Mouse (Mus musculus) intestine, postnatal 0 days (tissue): ENCODE results near the gene Thrap3. TPM values are rescaled to one million over a fixed set of nuclear protein-coding genes. Genes with fewer than 3 reads are reported as not detected.
A peak's percentile ranks its signal among the peaks of the same experiment; 100 is the strongest.

ENCODE experiments used
- ATAC-seq: fragments of 200-750 bp; cut with Nextera tagmentation; 2 replicates; pipeline ENCODE4 v1.8.0; 2017; ENCODE audit warnings: mild to moderate bottlenecking, moderate TSS enrichment, moderate library complexity
- H3K27ac ChIP-seq: fragments of 300-500 bp; sonication (generic); 2 replicates; pipeline ENCODE4 v1.5.1; 2014; ENCODE audit warnings: mild to moderate bottlenecking, low read depth, low read length, moderate library complexity
- H3K27me3 ChIP-seq: fragments of 300-500 bp; sonication (generic); replicated peaks from 2 replicates; pipeline ENCODE4 v1.6.1; 2014; ENCODE audit warnings: low read length, mixed read lengths; ENCODE audit not compliant: control insufficient read depth, insufficient read depth
- H3K36me3 ChIP-seq: fragments of 300-500 bp; sonication (generic); 2 replicates; pipeline ENCODE4 v1.6.1; 2014; ENCODE audit warnings: mild to moderate bottlenecking, moderate library complexity; ENCODE audit not compliant: control insufficient read depth, insufficient read depth
- H3K4me1 ChIP-seq: fragments of 300-500 bp; sonication (generic); replicated peaks from 2 replicates; pipeline ENCODE4 v1.6.1; 2014; ENCODE audit warnings: antibody characterized with exemption, low read length, mixed read lengths; ENCODE audit not compliant: control insufficient read depth, insufficient read depth
- H3K4me2 ChIP-seq: fragments of 300-500 bp; sonication (generic); replicated peaks from 2 replicates; pipeline ENCODE4 v1.6.1; 2014; ENCODE audit warnings: low read depth, mild to moderate bottlenecking, moderate library complexity
- H3K4me3 ChIP-seq: fragments of 300-500 bp; sonication (generic); 2 replicates; pipeline ENCODE4 v1.5.1; 2014; ENCODE audit warnings: low read depth, low read length
- H3K9ac ChIP-seq: fragments of 300-500 bp; sonication (generic); 2 replicates; pipeline ENCODE4 v1.6.1; 2014; ENCODE audit warnings: mild to moderate bottlenecking, low read depth, low read length
- H3K9me3 ChIP-seq: fragments of 300-500 bp; sonication (generic); 2 replicates; pipeline ENCODE4 v1.6.1; 2016; ENCODE audit warnings: mixed run types; ENCODE audit not compliant: control insufficient read depth
- CTCF ChIP-seq: sonication (generic); IDR thresholded peaks from 2 replicates; pipeline ENCODE4 v1.5.1; 2016; ENCODE audit warnings: low read depth, mild to moderate bottlenecking, control low read depth, antibody characterized with exemption, moderate library complexity
- WGBS: fragments of 180-500 bp; shearing (Covaris S2); extraction: QIAGEN DNeasy Blood & Tissue Kit; methylation state at CpG from one replicate; pipeline ENCODE4 v1.1.7; 2014; 5-methylcytosine and 5-hydroxymethylcytosine counted together
- polyA plus RNA-seq: library from polyadenylated mRNA; unstranded; fragments of >200 nt; fragmentation: Nextera tagmentation; extraction: Ambion mirVana; gene quantifications from 2 replicates; pipeline ENCODE4 v1.2.1, GENCODE M21; 2015

Gene Thrap3
- polyA plus RNA-seq, 1 experiment from 2014 or later, result 56.7 TPM

DNA sequence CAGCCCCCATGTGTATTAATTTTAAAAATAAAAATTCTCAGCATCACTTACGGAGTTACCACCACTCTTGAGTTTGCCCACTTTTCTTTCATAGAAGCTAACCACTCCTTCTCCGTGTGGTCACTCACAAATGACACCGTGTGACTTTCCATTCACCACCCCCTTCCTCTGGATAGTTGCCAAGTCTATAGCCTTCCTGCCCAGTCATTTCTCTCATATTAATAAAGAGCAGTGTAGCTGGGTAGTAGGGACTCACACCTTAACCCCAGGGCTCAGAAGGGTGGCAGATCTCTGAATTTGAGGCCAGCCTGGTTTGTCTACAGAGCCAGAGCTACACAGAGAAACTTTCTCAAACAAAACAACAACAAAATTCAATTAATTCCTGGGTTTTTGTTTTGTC lies 5.1 kb downstream of the Thrap3 start:
- 43% methylated on average over 3 of the region's 3 CpGs for WGBS

DNA sequence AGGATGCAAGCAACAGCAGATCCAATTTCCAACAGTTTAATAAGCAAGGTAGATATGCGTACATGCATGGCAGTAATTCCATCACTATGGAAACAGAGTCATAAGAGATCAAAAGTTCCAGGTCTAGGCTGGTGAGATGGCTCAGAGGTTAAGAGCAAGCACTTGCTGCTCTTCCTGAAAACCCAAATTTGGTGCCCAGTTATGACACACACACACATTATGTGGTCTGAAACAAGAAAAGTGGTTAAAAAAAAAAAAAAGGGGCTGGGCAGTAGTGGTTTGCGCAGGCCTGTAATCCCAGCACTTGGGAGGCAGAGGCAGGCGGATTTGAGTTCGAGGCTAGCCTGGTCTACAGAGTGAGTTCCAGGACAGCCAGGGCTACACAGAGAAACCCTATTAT lies 7.6 kb downstream of the Thrap3 start:
- no peak for ATAC-seq
- no peak overlapping the region for H3K27ac ChIP-seq
- no peak overlapping the region for H3K9ac ChIP-seq
- H3K4me2 ChIP-seq, result no peak overlapping the region
- no peaks in the 10 kb centered on the region for H3K27me3 ChIP-seq
- 84% methylated on average over 4 of the region's 4 CpGs for WGBS
- H3K9me3 ChIP-seq, result no peaks in the 10 kb centered on the region
- H3K36me3 ChIP-seq, result peaks cover 18% of the 10 kb centered on the region
- peaks cover 1% of the 10 kb centered on the region; the same call in 1 of the 2 replicates for H3K4me1 ChIP-seq
- no peak overlapping the region for H3K4me3 ChIP-seq
- no peak for TF ChIP-seq CTCF

More for the DNA sequence above, 5.1 kb downstream of the Thrap3 start:
- H3K27me3 ChIP-seq, result no peaks in the 10 kb centered on the region
- 0 out of 2 replicates have a peak overlapping the region, but pooled peaks have one; percentile 3 for H3K4me2 ChIP-seq
- no peak for TF ChIP-seq CTCF
- H3K9me3 ChIP-seq, result no peaks in the 10 kb centered on the region
- peaks cover 21% of the 10 kb centered on the region for H3K36me3 ChIP-seq
- H3K27ac ChIP-seq, result no peak overlapping the region
- no peak for ATAC-seq
- H3K4me3 ChIP-seq, result no peak overlapping the region
- peaks cover 7% of the 10 kb centered on the region for H3K4me1 ChIP-seq
- H3K9ac ChIP-seq, result no peak overlapping the region

DNA sequence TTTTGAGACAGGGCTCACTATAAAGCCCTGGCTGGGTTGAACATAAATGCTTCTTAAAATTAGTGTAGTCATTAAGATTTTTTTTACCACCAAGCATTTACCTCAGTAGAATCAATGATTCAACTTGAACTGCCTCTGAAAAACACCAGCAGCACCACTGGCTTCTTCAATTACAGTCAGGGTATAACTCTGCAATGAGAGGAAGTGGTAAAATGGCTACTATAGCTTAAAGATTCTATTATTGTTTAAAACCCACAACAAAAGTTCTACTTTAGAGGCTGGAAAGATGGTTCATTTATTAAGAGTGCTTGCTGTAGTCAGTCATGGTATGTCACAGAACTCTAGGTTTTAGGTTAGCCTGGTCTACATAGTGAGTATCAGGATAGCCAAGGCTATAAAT lies 8.3 kb downstream of the Thrap3 start:
- Histone ChIP-seq H3K4me3 (no peak overlapping the region), H3K27me3 (no peaks in the 10 kb centered on the region), H3K27ac (no peak overlapping the region), H3K9ac (no peak overlapping the region), H3K9me3 (no peaks in the 10 kb centered on the region), H3K4me1 (no peaks in the 10 kb centered on the region), H3K36me3 (peaks cover 23% of the 10 kb centered on the region), H3K4me2 (no peak overlapping the region)
- no peak for ATAC-seq
- no peak for TF ChIP-seq CTCF

DNA sequence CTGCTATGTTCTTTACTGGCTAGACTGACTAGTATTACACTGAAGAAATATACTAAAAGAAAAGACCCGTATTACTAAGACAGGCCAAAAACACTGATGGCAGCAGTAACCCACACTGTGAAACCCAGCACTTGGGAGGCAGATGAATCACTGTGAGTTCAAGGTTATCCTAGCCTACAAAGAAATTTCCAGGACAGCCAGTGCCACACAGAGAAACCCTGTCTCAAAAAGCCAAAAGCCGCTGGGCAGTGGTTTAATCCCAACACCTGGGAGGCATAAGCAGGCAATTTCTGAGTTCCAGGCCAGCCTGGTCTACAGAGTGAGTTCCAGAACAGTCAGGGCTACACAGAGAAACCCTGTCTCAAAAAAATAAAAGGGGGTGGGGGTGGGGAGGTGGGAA lies 11.9 kb downstream of the Thrap3 start:
- no peak for TF ChIP-seq CTCF
- H3K27me3 ChIP-seq, result no peaks in the 10 kb centered on the region
- no peak overlapping the region for H3K4me2 ChIP-seq
- no peaks in the 10 kb centered on the region for H3K9me3 ChIP-seq
- H3K36me3 ChIP-seq, result peaks cover 32% of the 10 kb centered on the region
- H3K4me1 ChIP-seq, result no peaks in the 10 kb centered on the region
- H3K4me3 ChIP-seq, result no peak overlapping the region
- no peak for ATAC-seq
- H3K27ac ChIP-seq, result no peak overlapping the region
- WGBS, result 92% methylated on average over 2 of the region's 2 CpGs
- H3K9ac ChIP-seq, result no peak overlapping the region

DNA sequence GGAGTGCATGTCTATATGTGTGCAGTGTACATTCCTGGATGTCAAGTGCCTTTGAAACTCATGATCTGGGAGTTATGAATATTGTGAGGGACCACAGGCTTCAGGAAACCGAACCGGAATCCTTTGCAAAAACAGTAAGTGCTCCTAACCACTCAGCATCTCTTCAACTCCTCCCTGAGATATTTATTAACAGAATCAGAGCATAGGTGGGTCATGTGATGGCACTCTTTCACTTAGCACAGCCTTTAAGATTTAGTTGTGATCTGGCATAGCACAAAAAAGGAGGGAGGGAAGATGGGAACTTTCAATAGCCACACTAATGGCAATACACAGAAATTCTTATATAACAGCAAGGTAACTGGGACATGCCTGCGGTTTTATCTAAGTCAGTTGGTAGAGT lies 15.5 kb downstream of the Thrap3 start:
- Histone ChIP-seq H3K36me3 (peaks cover 19% of the 10 kb centered on the region; the same call in 1 of the 2 replicates), H3K27me3 (no peaks in the 10 kb centered on the region), H3K9me3 (no peaks in the 10 kb centered on the region), H3K4me1 (no peaks in the 10 kb centered on the region), H3K4me2 (no peak overlapping the region), H3K4me3 (no peak overlapping the region), H3K27ac (no peak overlapping the region), H3K9ac (no peak overlapping the region)
- 72% methylated on average over 3 of the region's 3 CpGs for WGBS
- no peak for TF ChIP-seq CTCF
- ATAC-seq, result no peak

DNA sequence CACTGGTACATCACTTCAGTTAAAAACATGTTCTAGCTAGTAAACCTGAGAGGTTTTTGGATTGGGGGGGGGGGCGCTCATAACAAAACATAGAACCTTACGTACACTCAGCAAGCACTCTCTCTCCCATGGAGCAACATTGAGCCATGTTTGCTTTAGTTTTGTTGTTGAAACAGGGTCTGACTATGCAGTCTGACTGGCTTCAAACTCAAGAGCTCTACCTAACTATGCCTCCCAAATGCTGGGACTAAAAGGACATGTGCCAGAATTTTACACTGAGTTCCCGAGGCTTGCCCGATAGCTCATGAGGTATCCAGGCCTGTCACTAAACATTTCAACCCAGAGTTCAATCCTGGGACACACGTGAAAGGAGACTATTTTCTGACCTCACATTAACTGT lies 19.5 kb downstream of the Thrap3 start:
- no peak for TF ChIP-seq CTCF
- Histone ChIP-seq H3K9ac (no peak overlapping the region), H3K27me3 (no peaks in the 10 kb centered on the region), H3K4me2 (no peak overlapping the region), H3K36me3 (peaks cover 29% of the 10 kb centered on the region), H3K9me3 (no peaks in the 10 kb centered on the region), H3K27ac (no peak overlapping the region), H3K4me1 (no peaks in the 10 kb centered on the region), H3K4me3 (no peak overlapping the region)
- no peak for ATAC-seq
- 80% methylated on average over 5 of the region's 5 CpGs for WGBS
